Mouse (Mus musculus) liver, adult 2 months (tissue): ENCODE measurements around the gene Fgfr2. TPM values are rescaled to one million over a fixed set of nuclear protein-coding genes. Genes with fewer than 3 reads are reported as not detected.

Experiments
- DNase-seq: peaks from one replicate; pipeline ENCODE4 v3.0.0-alpha.2; 2011; ENCODE audit warnings: low read depth, low spot score; ENCODE audit errors: extremely low read depth
- H3K27ac ChIP-seq: fragments of 200-500 bp; replicated peaks from 2 replicates; pipeline ENCODE4 v1.5.1; 2012; ENCODE audit warnings: low read depth, mild to moderate bottlenecking, control low read depth, inconsistent platforms, low read length; ENCODE audit not compliant: insufficient read depth
- H3K27me3 ChIP-seq: fragments of 200-500 bp; 2 replicates; pipeline ENCODE4 v1.6.1; 2012; ENCODE audit warnings: mild to moderate bottlenecking, moderate library complexity, low read length, inconsistent platforms; ENCODE audit not compliant: control insufficient read depth, insufficient read depth
- H3K36me3 ChIP-seq: fragments of 200-500 bp; 2 replicates; pipeline ENCODE4 v1.6.1; 2012; ENCODE audit warnings: low read length, inconsistent platforms; ENCODE audit not compliant: control insufficient read depth, insufficient read depth
- H3K4me1 ChIP-seq: fragments of 200-500 bp; 2 replicates; pipeline ENCODE4 v1.6.1; 2011; ENCODE audit warnings: low read length; ENCODE audit not compliant: control insufficient read depth, insufficient read depth
- H3K4me3 ChIP-seq: fragments of 200-500 bp; 2 replicates; pipeline ENCODE4 v1.5.1; 2011; ENCODE audit warnings: low read depth, mild to moderate bottlenecking, control low read depth, low read length, moderate library complexity; ENCODE audit not compliant: insufficient read depth
- H3K79me2 ChIP-seq: fragments of 200-500 bp; 2 replicates; pipeline ENCODE4 v1.6.1; 2012; ENCODE audit warnings: inconsistent platforms, mild to moderate bottlenecking, low read length, moderate library complexity; ENCODE audit not compliant: control insufficient read depth, insufficient read depth
- H3K9ac ChIP-seq: fragments of 200-500 bp; 2 replicates; pipeline ENCODE4 v1.6.1; 2012; ENCODE audit warnings: low read depth, mild to moderate bottlenecking, control low read depth, inconsistent platforms, low read length
- CTCF ChIP-seq: fragments of 200-500 bp; IDR thresholded peaks from 2 replicates; pipeline ENCODE4 v1.5.1; 2011; ENCODE audit warnings: low read depth, low read length, control low read depth
- POLR2A ChIP-seq: fragments of 200-500 bp; IDR thresholded peaks from 2 replicates; pipeline ENCODE4 v1.6.1; 2011; ENCODE audit warnings: low read length, control low read depth; ENCODE audit not compliant: insufficient read depth; ENCODE audit errors: extremely low read depth
- WGBS: fragments of 180-500 bp; shearing (Covaris S2); methylation state at CpG from one replicate; pipeline ENCODE4 v1.1.7; 2018; 5-methylcytosine and 5-hydroxymethylcytosine counted together
- polyA plus RNA-seq: library from polyadenylated mRNA; depleted of rRNA; stranded (reverse); fragments of >200 nt; gene quantifications from 2 replicates; pipeline ENCODE4 v1.2.3, GENCODE M21; 2012
- total RNA-seq: library from RNA; depleted of rRNA; stranded (reverse); fragments of >200 nt; gene quantifications from 2 replicates; pipeline ENCODE4 v1.2.3, GENCODE M21; 2014

Gene Fgfr2
- total and polyA plus RNA-seq, 2 experiments = 16.7 to 35.2 TPM

- no peaks in the 10 kb centered on the region for H3K79me2 ChIP-seq
- 85% methylated on average over 9 of the region's 9 CpGs for WGBS
- H3K36me3 ChIP-seq = no peaks in the 10 kb centered on the region
- H3K4me3 ChIP-seq = no peak overlapping the region
- H3K9ac ChIP-seq = no peak overlapping the region
- TF ChIP-seq CTCF = no peak
- no peak for TF ChIP-seq POLR2A
- H3K27me3 ChIP-seq = no peaks in the 10 kb centered on the region
- H3K27ac ChIP-seq = no peak overlapping the region
- H3K4me1 ChIP-seq = no peaks in the 10 kb centered on the region
- DNase-seq = no peak
These were observed 2179.8 kb downstream of the Fgfr2 start for GRCm38 (mm10) chr7:130943280-130943895.

GRCm38 (mm10) chr7:130940733-130941132 is 2182.4 kb downstream of the Fgfr2 start:
- H3K4me1 ChIP-seq = peaks cover 5% of the 10 kb centered on the region; the same call in 1 of the 2 replicates
- H3K27ac ChIP-seq = no peak overlapping the region
- H3K36me3 ChIP-seq = no peaks in the 10 kb centered on the region
- no peak for TF ChIP-seq CTCF
- TF ChIP-seq POLR2A = no peak
- H3K4me3 ChIP-seq = no peak overlapping the region
- DNase-seq = no peak
- peaks cover 9% of the 10 kb centered on the region for H3K27me3 ChIP-seq
- no peaks in the 10 kb centered on the region for H3K79me2 ChIP-seq
- no peak overlapping the region for H3K9ac ChIP-seq
- 73% methylated on average over 8 of the region's 8 CpGs for WGBS

DNA sequence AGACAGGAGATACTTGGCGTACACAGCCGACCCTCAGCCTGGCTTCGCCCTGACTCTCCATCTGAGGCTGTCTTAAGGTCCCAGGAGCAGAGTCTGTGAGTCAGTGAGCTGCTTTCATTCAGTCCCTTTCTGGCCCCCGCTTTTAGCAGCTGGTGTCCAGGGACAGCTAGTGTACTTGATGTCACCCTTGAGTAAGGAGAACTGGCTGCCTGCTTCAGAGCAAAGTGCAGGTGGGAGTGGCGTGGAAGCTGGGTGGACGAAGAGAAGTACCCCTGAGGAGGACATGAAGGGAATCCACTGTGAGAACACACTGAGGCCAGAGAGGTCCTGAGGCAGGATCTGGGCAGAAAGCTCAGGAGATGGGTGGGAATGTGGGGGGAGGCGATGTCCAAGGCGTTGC is 2184.3 kb downstream of the Fgfr2 start:
- no peak for DNase-seq
- Histone ChIP-seq H3K4me1 (peaks cover 5% of the 10 kb centered on the region; the same call in 1 of the 2 replicates), H3K79me2 (no peaks in the 10 kb centered on the region), H3K36me3 (no peaks in the 10 kb centered on the region), H3K9ac (no peak overlapping the region), H3K27ac (no peak overlapping the region), H3K4me3 (no peak overlapping the region), H3K27me3 (peaks cover 9% of the 10 kb centered on the region)
- no peak for TF ChIP-seq CTCF
- TF ChIP-seq POLR2A = no peak
- 89% methylated on average over 8 of the region's 8 CpGs for WGBS

GRCm38 (mm10) chr7:130938005-130938404 is 2185.1 kb downstream of the Fgfr2 start:
- Histone ChIP-seq H3K4me3 (no peak overlapping the region), H3K27ac (no peak overlapping the region), H3K36me3 (no peaks in the 10 kb centered on the region), H3K79me2 (no peaks in the 10 kb centered on the region), H3K4me1 (peaks cover 5% of the 10 kb centered on the region; the same call in 1 of the 2 replicates), H3K9ac (no peak overlapping the region), H3K27me3 (peaks cover 9% of the 10 kb centered on the region)
- TF ChIP-seq POLR2A (no peak), CTCF (no peak)
- no peak for DNase-seq
- 55% methylated on average over 4 of the region's 4 CpGs for WGBS

- Histone ChIP-seq H3K36me3 (no peaks in the 10 kb centered on the region), H3K4me1 (peaks cover 5% of the 10 kb centered on the region; the same call in 1 of the 2 replicates), H3K9ac (no peak overlapping the region), H3K27ac (no peak overlapping the region), H3K4me3 (no peak overlapping the region), H3K27me3 (peaks cover 9% of the 10 kb centered on the region), H3K79me2 (no peaks in the 10 kb centered on the region)
- TF ChIP-seq CTCF (no peak), POLR2A (no peak)
- DNase-seq = no peak
- 25% methylated on average over 12 of the region's 12 CpGs for WGBS
These were observed 2185.8 kb downstream of the Fgfr2 start for GRCm38 (mm10) chr7:130937266-130937841.

GRCm38 (mm10) chr7:130936472-130936951 is 2186.6 kb downstream of the Fgfr2 start:
- no peaks in the 10 kb centered on the region for H3K79me2 ChIP-seq
- no peaks in the 10 kb centered on the region for H3K36me3 ChIP-seq
- 1% methylated on average over 49 of the region's 49 CpGs for WGBS
- peak overlapping the region; percentile 61; the same call in 1 of the 2 replicates for H3K4me3 ChIP-seq
- H3K27me3 ChIP-seq = peaks cover 9% of the 10 kb centered on the region
- H3K9ac ChIP-seq = peak overlapping the region; percentile 67
- H3K4me1 ChIP-seq = peaks cover 5% of the 10 kb centered on the region; the same call in 1 of the 2 replicates
- no peak overlapping the region for H3K27ac ChIP-seq
- TF ChIP-seq POLR2A = no peak
- no peak for TF ChIP-seq CTCF
- peak; percentile 40 for DNase-seq
